12 mouse cellular contexts compared by ENCODE assay signal in the genomic region with DNA sequence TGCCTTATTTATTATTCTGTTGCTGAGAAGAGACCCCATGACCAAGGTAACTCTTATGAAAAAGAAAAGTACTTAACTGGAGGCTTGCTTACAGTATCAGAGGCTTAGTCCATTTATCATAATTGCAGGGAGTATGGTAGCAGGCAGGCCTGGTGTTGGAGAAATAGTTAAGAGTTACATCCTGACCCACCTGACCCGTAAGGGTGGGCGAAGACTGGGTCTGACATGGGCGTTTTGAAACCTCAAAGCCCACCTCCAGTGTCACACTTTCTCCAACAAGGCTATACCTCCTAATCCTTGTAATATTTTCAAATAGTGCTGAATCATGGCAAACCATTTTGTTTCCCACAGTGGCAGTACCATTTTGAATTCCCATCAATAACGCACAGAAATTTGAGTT. TPM values are rescaled to one million over a fixed set of nuclear protein-coding genes. Genes with fewer than 3 reads are reported as not detected.
DNase-seq lines count a peak whose midpoint lies in the region; ATAC-seq and TF ChIP-seq lines count a peak whose summit lies in the region.
"Had no signal": no experiment of that assay in that cellular context is flagged by ENCODE, and none has a peak within 500 bp of the region (broad histone marks: within the 10 kb centered on the region; RNA-seq: fewer than 3 reads in every experiment).

No protein-coding gene starts in this region.

- no peaks in the 10 kb centered on the region for H3K36me3 ChIP-seq in kidney, postnatal 0 days (ENCODE audit: insufficient read depth, low read length)
- no peaks in the 10 kb centered on the region for H3K36me3 ChIP-seq in forebrain, embryonic 14.5 days (ENCODE audit: control insufficient read depth, insufficient read depth, low read length)
- no peaks in the 10 kb centered on the region for H3K36me3 ChIP-seq in limb, embryonic 11.5 days (ENCODE audit: control insufficient read depth, insufficient read depth, low read length)
- H3K36me3 ChIP-seq in stomach, embryonic 14.5 days (ENCODE audit: control insufficient read depth, insufficient read depth, low read length), result no peaks in the 10 kb centered on the region; the same call in 1 of the 2 replicates

- peak overlapping the region; percentile 93 for H3K27ac ChIP-seq in kidney, postnatal 0 days
- H3K27ac ChIP-seq in forebrain, embryonic 14.5 days (ENCODE audit: low read depth, low read length), result peak overlapping the region; percentile 81; the same call in 1 of the 2 replicates
- H3K27ac ChIP-seq in limb, embryonic 11.5 days (replicated peaks; ENCODE audit: low read depth, low read length), result no peak overlapping the region
- H3K27ac ChIP-seq in stomach, embryonic 14.5 days (ENCODE audit: low read length), result peak overlapping the region; percentile 87; the same call in 1 of the 2 replicates

- no peak overlapping the region for H3K4me3 ChIP-seq in kidney, postnatal 0 days (replicated peaks; ENCODE audit: low read depth, low read length)
- 0 out of 2 replicates have a peak overlapping the region, but pooled peaks have one; percentile 59 for H3K4me3 ChIP-seq in forebrain, embryonic 14.5 days (ENCODE audit: low read depth, low read length)
- H3K4me3 ChIP-seq in limb, embryonic 11.5 days (ENCODE audit: low read depth, low read length), result no peak overlapping the region
- peak overlapping the region; percentile 60; the same call in 1 of the 2 replicates for H3K4me3 ChIP-seq in stomach, embryonic 14.5 days (ENCODE audit: low read depth, low read length)

- no peak for DNase-seq in kidney, postnatal 0 days (ENCODE audit: low spot score)
- DNase-seq in kidney, postnatal 14 days, result no peak
- DNase-seq in forebrain, embryonic 14.5 days (ENCODE audit: low spot score), result no peak
- DNase-seq in limb, embryonic 11.5 days (ENCODE audit: low spot score), result no peak
- no peak for DNase-seq in layer of hippocampus, postnatal 10 days (ENCODE audit: low spot score in 2 of 2)
- no peak for DNase-seq in layer of hippocampus, adult 9-10 months (ENCODE audit: low spot score)
- DNase-seq: spleen, adult 18-20 months had no signal

- peak overlapping the region; percentile 78 for H3K4me2 ChIP-seq in kidney, postnatal 0 days (ENCODE audit: low read length)
- peak overlapping the region; percentile 63 for H3K4me2 ChIP-seq in forebrain, embryonic 14.5 days (ENCODE audit: low read length)
- H3K4me2 ChIP-seq in limb, embryonic 11.5 days (ENCODE audit: low read depth, severe bottlenecking), result peak overlapping the region; percentile 78
- H3K4me2 ChIP-seq in stomach, embryonic 14.5 days (replicated peaks; ENCODE audit: low read depth, low read length), result peak overlapping the region; percentile 73

- TF ChIP-seq CTCF in kidney, postnatal 0 days (IDR thresholded peaks at IDR 0.05; ENCODE audit: low read depth), result no peak

- ATAC-seq in kidney, postnatal 0 days (replicated peaks; ENCODE audit: low FRiP score, low read depth), result no peak
- ATAC-seq in forebrain, embryonic 14.5 days, result no peak
- no peak for ATAC-seq in limb, embryonic 11.5 days (ENCODE audit: insufficient number of reproducible peaks, low FRiP score, low TSS enrichment, low read depth)
- no peak for ATAC-seq in stomach, embryonic 14.5 days (ENCODE audit: insufficient number of reproducible peaks, insufficient read depth, low FRiP score, low read depth)

- 62% methylated on average over 4 of the region's 4 CpGs for WGBS in kidney, postnatal 0 days
- 56% methylated on average over 4 of the region's 4 CpGs for WGBS in forebrain, embryonic 14.5 days
- WGBS in limb, embryonic 11.5 days, result 56% methylated on average over 4 of the region's 4 CpGs
- 64% methylated on average over 4 of the region's 4 CpGs for WGBS in stomach, embryonic 14.5 days

- H3K9me3 ChIP-seq in kidney, postnatal 0 days (replicated peaks; ENCODE audit: low read length), result no peaks in the 10 kb centered on the region
- no peaks in the 10 kb centered on the region for H3K9me3 ChIP-seq in forebrain, embryonic 14.5 days (replicated peaks; ENCODE audit: control insufficient read depth, low read length)
- H3K9me3 ChIP-seq in limb, embryonic 11.5 days (ENCODE audit: control insufficient read depth, low read length), result no peaks in the 10 kb centered on the region
- H3K9me3 ChIP-seq in stomach, embryonic 14.5 days (ENCODE audit: control insufficient read depth, low read depth, low read length), result no peaks in the 10 kb centered on the region
- H3K9me3 ChIP-seq: megakaryocyte, embryonic 14.5 days had no signal

- no peaks in the 10 kb centered on the region for H3K27me3 ChIP-seq in kidney, postnatal 0 days (ENCODE audit: insufficient read depth, low read length)
- H3K27me3 ChIP-seq in forebrain, embryonic 14.5 days (replicated peaks; ENCODE audit: control insufficient read depth, insufficient read depth, low read length), result no peaks in the 10 kb centered on the region
- no peaks in the 10 kb centered on the region for H3K27me3 ChIP-seq in limb, embryonic 11.5 days (ENCODE audit: control insufficient read depth, insufficient read depth, low read length)
- H3K27me3 ChIP-seq in stomach, embryonic 14.5 days (ENCODE audit: control insufficient read depth, insufficient read depth, low read length), result no peaks in the 10 kb centered on the region

- H3K4me1 ChIP-seq in kidney, postnatal 0 days (replicated peaks; ENCODE audit: insufficient read depth, low read length), result peaks cover 5% of the 10 kb centered on the region; the same call in 1 of the 2 replicates
- H3K4me1 ChIP-seq in forebrain, embryonic 14.5 days (ENCODE audit: control insufficient read depth, insufficient read depth, low read length), result peaks cover 29% of the 10 kb centered on the region
- peaks cover 7% of the 10 kb centered on the region; the same call in 1 of the 2 replicates for H3K4me1 ChIP-seq in limb, embryonic 11.5 days (ENCODE audit: control insufficient read depth, insufficient read depth, low read length)
- peaks cover 18% of the 10 kb centered on the region; the same call in 1 of the 2 replicates for H3K4me1 ChIP-seq in stomach, embryonic 14.5 days (ENCODE audit: control insufficient read depth, insufficient read depth, low read length)

- H3K9ac ChIP-seq in kidney, postnatal 0 days (ENCODE audit: low read depth, low read length), result no peak overlapping the region
- H3K9ac ChIP-seq in forebrain, embryonic 14.5 days (ENCODE audit: low read length), result peak overlapping the region; percentile 72; the same call in 1 of the 2 replicates
- H3K9ac ChIP-seq in limb, embryonic 11.5 days (ENCODE audit: low read length), result peak overlapping the region; percentile 84
- H3K9ac ChIP-seq in stomach, embryonic 14.5 days (replicated peaks; ENCODE audit: low read depth, low read length), result no peak overlapping the region

RNA-seq across cellular contexts. Expression of a gene that starts 0.7 kb away (rescaled TPM):
- polyA plus RNA-seq in kidney, postnatal 0 days (2015; fragmentation: Nextera tagmentation; extraction: Ambion mirVana), result 17.3 and 18.7 TPM in 2 replicates
- 6.4 and 7.2 TPM in 2 replicates for polyA plus RNA-seq in forebrain, embryonic 14.5 days (2014; fragmentation: Nextera tagmentation; extraction: Ambion mirVana)
- 19.1 and 22.9 TPM in 2 replicates for polyA plus RNA-seq in limb, embryonic 11.5 days (2014; fragmentation: Nextera tagmentation; extraction: Ambion mirVana)
- 18.2 and 19.8 TPM in 2 replicates for polyA plus RNA-seq in stomach, embryonic 14.5 days (2014; fragmentation: Nextera tagmentation; extraction: Ambion mirVana)
- 10 to 100 TPM; 23.8 to 24.6 TPM for total RNA-seq in layer of hippocampus, postnatal 10 days (2021)

RNA-seq across cellular contexts. Expression of a gene that starts 16.3 kb away (rescaled TPM):
- polyA plus RNA-seq in kidney, postnatal 0 days (2015; fragmentation: Nextera tagmentation; extraction: Ambion mirVana), result 1.2 and 2.0 TPM in 2 replicates
- not detected in 2 replicates for polyA plus RNA-seq in forebrain, embryonic 14.5 days (2014; fragmentation: Nextera tagmentation; extraction: Ambion mirVana)
- polyA plus RNA-seq in limb, embryonic 11.5 days (2014; fragmentation: Nextera tagmentation; extraction: Ambion mirVana), result not detected in 2 replicates
- 0.12 and 0.21 TPM in 2 replicates for polyA plus RNA-seq in stomach, embryonic 14.5 days (2014; fragmentation: Nextera tagmentation; extraction: Ambion mirVana)
- total RNA-seq in layer of hippocampus, postnatal 10 days (2021), result not detected
- total RNA-seq: ES-E14; layer of hippocampus, adult 18-20 months had no signal
- polyA plus RNA-seq: brain, embryonic 14.5 days had no signal

RNA-seq across cellular contexts. Expression of a gene that starts 53.0 kb away (rescaled TPM):
- polyA plus RNA-seq in kidney, postnatal 0 days (2015; fragmentation: Nextera tagmentation; extraction: Ambion mirVana), result 17.0 and 21.2 TPM in 2 replicates
- 22.0 and 23.5 TPM in 2 replicates for polyA plus RNA-seq in forebrain, embryonic 14.5 days (2014; fragmentation: Nextera tagmentation; extraction: Ambion mirVana)
- 31.2 and 35.4 TPM in 2 replicates for polyA plus RNA-seq in limb, embryonic 11.5 days (2014; fragmentation: Nextera tagmentation; extraction: Ambion mirVana)
- polyA plus RNA-seq in stomach, embryonic 14.5 days (2014; fragmentation: Nextera tagmentation; extraction: Ambion mirVana), result 24.5 and 26.1 TPM in 2 replicates
- 10 to 100 TPM; 12.4 to 13.0 TPM for total RNA-seq in layer of hippocampus, postnatal 10 days (2021)

RNA-seq across cellular contexts. Expression of a gene that starts 59.9 kb away (rescaled TPM):
- polyA plus RNA-seq in kidney, postnatal 0 days (2015; fragmentation: Nextera tagmentation; extraction: Ambion mirVana), result 15.8 and 18.9 TPM in 2 replicates
- 60.6 and 68.7 TPM in 2 replicates for polyA plus RNA-seq in forebrain, embryonic 14.5 days (2014; fragmentation: Nextera tagmentation; extraction: Ambion mirVana)
- 20.5 and 20.6 TPM in 2 replicates for polyA plus RNA-seq in limb, embryonic 11.5 days (2014; fragmentation: Nextera tagmentation; extraction: Ambion mirVana)
- polyA plus RNA-seq in stomach, embryonic 14.5 days (2014; fragmentation: Nextera tagmentation; extraction: Ambion mirVana), result 32.3 and 32.4 TPM in 2 replicates
- total RNA-seq in layer of hippocampus, postnatal 10 days (2021), result 10 to 100 TPM; 58.3 to 61.2 TPM

Comparison
In these comparisons a context has a peak if more than half of its experiments do, and no peak if none do; other contexts are left out.
1. H3K4me3 ChIP-seq: peak in forebrain, embryonic 14.5 days (single experiment) and stomach, embryonic 14.5 days (single experiment); none in kidney, postnatal 0 days (single experiment) and limb, embryonic 11.5 days (single experiment).
2. H3K9ac ChIP-seq: peak in forebrain, embryonic 14.5 days (single experiment) and limb, embryonic 11.5 days (single experiment); none in kidney, postnatal 0 days (single experiment) and stomach, embryonic 14.5 days (single experiment).
3. Peak in every context shown above with its lines, with median percentiles within 50 percentile points of each other: H3K4me2 ChIP-seq.